ENCODE assay signal across 8 mouse cellular contexts in genomic region chr11:58008437-58009050, GRCm38 (mm10). TPM values are rescaled to one million over a fixed set of nuclear protein-coding genes. Genes with fewer than 3 reads are reported as not detected.
DNase-seq lines count a peak whose midpoint lies in the region; ATAC-seq and TF ChIP-seq lines count a peak whose summit lies in the region.

No protein-coding gene starts in this region.

- TF ChIP-seq POLR2A in bone marrow macrophage, adult 2 months (IDR thresholded peaks at IDR 0.05; ENCODE audit: borderline replicate concordance, low read depth, low read length), result 0 out of 2 replicates have a peak, but pooled peaks have one; percentile 41

- 0% methylated on average over 28 of the region's 74 CpGs for WGBS in embryonic facial prominence, embryonic 15.5 days
- 11% methylated on average over 73 of the region's 74 CpGs for WGBS in heart, embryonic 10.5 days
- WGBS in kidney, embryonic 14.5 days, result 1% methylated on average over 51 of the region's 74 CpGs
- WGBS in limb, embryonic 15.5 days, result under 1% methylated on average over 29 of the region's 74 CpGs
- under 1% methylated on average over 25 of the region's 74 CpGs for WGBS in midbrain, postnatal 0 days

- peak; percentile 83 for DNase-seq in B cell, adult 2 months
- DNase-seq in heart, embryonic 10.5 days (ENCODE audit: low spot score), result peak; percentile 97
- peak; percentile 94 for DNase-seq in midbrain, postnatal 0 days (ENCODE audit: low spot score)
- peak; percentile 68 to 89 for DNase-seq in spleen, postnatal 10 days (ENCODE audit: low spot score in 2 of 2)

- no peaks in the 10 kb centered on the region for H3K27me3 ChIP-seq in embryonic facial prominence, embryonic 15.5 days
- H3K27me3 ChIP-seq in heart, embryonic 10.5 days (ENCODE audit: insufficient read depth, poor library complexity, severe bottlenecking), result no peaks in the 10 kb centered on the region
- no peaks in the 10 kb centered on the region for H3K27me3 ChIP-seq in kidney, embryonic 14.5 days (ENCODE audit: control insufficient read depth, insufficient read depth, low read length)
- H3K27me3 ChIP-seq in limb, embryonic 15.5 days, result no peaks in the 10 kb centered on the region
- no peaks in the 10 kb centered on the region for H3K27me3 ChIP-seq in midbrain, postnatal 0 days (ENCODE audit: insufficient read depth, low read length)

- H3K4me3 ChIP-seq in bone marrow macrophage, adult 2 months (ENCODE audit: insufficient read depth, low read length), result peak overlapping the region; percentile 88
- peak overlapping the region; percentile 93 for H3K4me3 ChIP-seq in embryonic facial prominence, embryonic 15.5 days (replicated peaks)
- peak overlapping the region; percentile 99 for H3K4me3 ChIP-seq in heart, embryonic 10.5 days
- peak overlapping the region; percentile 77 for H3K4me3 ChIP-seq in kidney, embryonic 14.5 days (ENCODE audit: low read length)
- peak overlapping the region; percentile 100 for H3K4me3 ChIP-seq in limb, embryonic 15.5 days
- H3K4me3 ChIP-seq in midbrain, postnatal 0 days (ENCODE audit: low read depth, low read length), result peak overlapping the region; percentile 96

- H3K4me2 ChIP-seq in embryonic facial prominence, embryonic 15.5 days (replicated peaks), result peak overlapping the region; percentile 93
- H3K4me2 ChIP-seq in kidney, embryonic 14.5 days (replicated peaks; ENCODE audit: low read depth, low read length), result peak overlapping the region; percentile 84
- peak overlapping the region; percentile 93 for H3K4me2 ChIP-seq in limb, embryonic 15.5 days
- peak overlapping the region; percentile 91 for H3K4me2 ChIP-seq in midbrain, postnatal 0 days (ENCODE audit: low read depth, low read length, poor library complexity, severe bottlenecking)

- H3K36me3 ChIP-seq in embryonic facial prominence, embryonic 15.5 days, result no peaks in the 10 kb centered on the region
- H3K36me3 ChIP-seq in heart, embryonic 10.5 days, result no peaks in the 10 kb centered on the region
- H3K36me3 ChIP-seq in kidney, embryonic 14.5 days (ENCODE audit: control insufficient read depth, insufficient read depth, low read length), result no peaks in the 10 kb centered on the region
- H3K36me3 ChIP-seq in limb, embryonic 15.5 days, result no peaks in the 10 kb centered on the region
- H3K36me3 ChIP-seq in midbrain, postnatal 0 days (ENCODE audit: insufficient read depth, low read length), result no peaks in the 10 kb centered on the region

- H3K4me1 ChIP-seq in bone marrow macrophage, adult 2 months (ENCODE audit: control insufficient read depth, insufficient read depth, low read length), result peaks cover 19% of the 10 kb centered on the region
- peaks cover 32% of the 10 kb centered on the region for H3K4me1 ChIP-seq in embryonic facial prominence, embryonic 15.5 days
- peaks cover 31% of the 10 kb centered on the region for H3K4me1 ChIP-seq in heart, embryonic 10.5 days
- peaks cover 16% of the 10 kb centered on the region for H3K4me1 ChIP-seq in kidney, embryonic 14.5 days (ENCODE audit: control insufficient read depth, insufficient read depth, low read length)
- H3K4me1 ChIP-seq in limb, embryonic 15.5 days, result peaks cover 28% of the 10 kb centered on the region
- peaks cover 11% of the 10 kb centered on the region; the same call in 1 of the 2 replicates for H3K4me1 ChIP-seq in midbrain, postnatal 0 days (ENCODE audit: insufficient read depth, low read length)

- no peak for TF ChIP-seq CTCF in bone marrow macrophage, adult 2 months (IDR thresholded peaks at IDR 0.05; ENCODE audit: low read depth, low read length)
- no peak for TF ChIP-seq CTCF in midbrain, postnatal 0 days (IDR thresholded peaks at IDR 0.05)

- peak; percentile 88 for ATAC-seq in embryonic facial prominence, embryonic 15.5 days (ENCODE audit: insufficient number of reproducible peaks, low FRiP score, low TSS enrichment, low read depth)
- ATAC-seq in kidney, embryonic 14.5 days (ENCODE audit: low FRiP score, low TSS enrichment), result peak; percentile 95
- peak; percentile 88 for ATAC-seq in limb, embryonic 15.5 days (ENCODE audit: insufficient number of reproducible peaks, low FRiP score, low TSS enrichment, low read depth)
- ATAC-seq in midbrain, postnatal 0 days (ENCODE audit: low FRiP score), result peak; percentile 93

- H3K9me3 ChIP-seq in embryonic facial prominence, embryonic 15.5 days (replicated peaks), result no peaks in the 10 kb centered on the region
- H3K9me3 ChIP-seq in heart, embryonic 10.5 days, result no peaks in the 10 kb centered on the region
- H3K9me3 ChIP-seq in kidney, embryonic 14.5 days (ENCODE audit: control insufficient read depth, low read length), result no peaks in the 10 kb centered on the region
- H3K9me3 ChIP-seq in limb, embryonic 15.5 days, result no peaks in the 10 kb centered on the region
- no peaks in the 10 kb centered on the region for H3K9me3 ChIP-seq in midbrain, postnatal 0 days (ENCODE audit: low read length)

- H3K27ac ChIP-seq in bone marrow macrophage, adult 2 months (ENCODE audit: insufficient read depth, low read depth, low read length), result peak overlapping the region; percentile 71
- peak overlapping the region; percentile 88 for H3K27ac ChIP-seq in embryonic facial prominence, embryonic 15.5 days (replicated peaks)
- H3K27ac ChIP-seq in heart, embryonic 10.5 days, result peak overlapping the region; percentile 98
- H3K27ac ChIP-seq in kidney, embryonic 14.5 days (ENCODE audit: low read depth, low read length), result peak overlapping the region; percentile 67; the same call in 1 of the 2 replicates
- peak overlapping the region; percentile 92 for H3K27ac ChIP-seq in limb, embryonic 15.5 days
- peak overlapping the region; percentile 89 for H3K27ac ChIP-seq in midbrain, postnatal 0 days (ENCODE audit: low read depth, low read length)

- peak overlapping the region; percentile 99 for H3K9ac ChIP-seq in embryonic facial prominence, embryonic 15.5 days
- H3K9ac ChIP-seq in kidney, embryonic 14.5 days (ENCODE audit: low read depth, low read length), result peak overlapping the region; percentile 98
- peak overlapping the region; percentile 97 for H3K9ac ChIP-seq in limb, embryonic 15.5 days
- H3K9ac ChIP-seq in midbrain, postnatal 0 days (replicated peaks; ENCODE audit: low read length, poor library complexity, severe bottlenecking), result peak overlapping the region; percentile 77

RNA-seq across cellular contexts. Expression of gene Larp1, which starts 0.3 kb away (rescaled TPM):
- 30.4 and 32.4 TPM in 2 replicates for polyA plus RNA-seq in bone marrow macrophage, adult 2 months (2012; ENCODE audit: insufficient read depth, insufficient read length, missing spikeins)
- 19.3 and 20.2 TPM in 2 replicates for polyA plus RNA-seq in embryonic facial prominence, embryonic 15.5 days (2015; fragmentation: Nextera tagmentation; extraction: Ambion mirVana)
- polyA plus RNA-seq in heart, embryonic 10.5 days (2016; fragmentation: Nextera tagmentation; extraction: Ambion mirVana), result 18.3 and 21.8 TPM in 2 replicates
- 21.5 and 25.0 TPM in 2 replicates for polyA plus RNA-seq in kidney, embryonic 14.5 days (2014; fragmentation: Nextera tagmentation; extraction: Ambion mirVana)
- polyA plus RNA-seq in limb, embryonic 15.5 days (2015; fragmentation: Nextera tagmentation; extraction: Ambion mirVana), result 16.6 and 18.6 TPM in 2 replicates
- 51.8 and 53.1 TPM in 2 replicates for total RNA-seq in midbrain, postnatal 0 days (2014; rRNA removed)
- 14.7 and 15.7 TPM in 2 replicates for polyA plus RNA-seq in midbrain, postnatal 0 days (2015; fragmentation: Nextera tagmentation; extraction: Ambion mirVana)

Comparison
In these comparisons a context has a peak if more than half of its experiments do, and no peak if none do; other contexts are left out.
1. Peak in every context shown above with its lines: DNase-seq, ATAC-seq, H3K4me3 ChIP-seq and H3K27ac ChIP-seq.